Mouse (Mus musculus): ENCODE results near the gene H2-T24.

DNA sequence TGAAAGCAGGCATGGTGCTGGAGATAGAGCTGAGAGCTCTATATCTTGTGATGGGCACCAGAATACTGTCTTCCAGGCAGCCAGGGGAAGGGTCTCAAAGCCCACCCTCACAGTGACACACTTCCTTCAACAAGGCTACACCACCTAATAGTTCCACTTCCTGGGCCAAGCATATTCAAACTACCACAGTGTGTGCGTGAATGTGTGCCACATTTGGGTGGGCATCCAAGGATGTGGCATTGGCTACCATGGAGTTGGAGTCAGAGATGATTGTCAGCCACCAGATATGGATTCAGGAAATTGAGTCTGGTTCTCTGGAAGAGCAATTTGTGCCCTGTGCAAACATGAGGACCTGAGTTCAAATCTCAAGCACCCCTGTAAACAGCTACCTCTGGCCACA, 949 bp upstream of the H2-T24 start:
- no peak for TF ChIP-seq CTCF (conservative IDR thresholded peaks at IDR 0.05; ENCODE audit: low read length)
- TF ChIP-seq POU5F1 (IDR thresholded peaks at IDR 0.05; ENCODE audit: borderline replicate concordance, low read length), result no peak

All from E14TG2a.4 (cell line).